Mouse (Mus musculus) urinary bladder, postnatal 10 days (tissue): ENCODE measurements around the gene Prkch.
A peak's percentile ranks its signal among the peaks of the same experiment; 100 is the strongest.

ENCODE experiments used
- DNase-seq: peaks from one replicate; pipeline ENCODE4 v3.0.0; 2022; ENCODE audit warnings: low spot score

Prkch gene

GRCm38 (mm10) chr12:73685875-73686274 is 101.3 kb downstream of the Prkch start:
- DNase-seq = no peak

DNA sequence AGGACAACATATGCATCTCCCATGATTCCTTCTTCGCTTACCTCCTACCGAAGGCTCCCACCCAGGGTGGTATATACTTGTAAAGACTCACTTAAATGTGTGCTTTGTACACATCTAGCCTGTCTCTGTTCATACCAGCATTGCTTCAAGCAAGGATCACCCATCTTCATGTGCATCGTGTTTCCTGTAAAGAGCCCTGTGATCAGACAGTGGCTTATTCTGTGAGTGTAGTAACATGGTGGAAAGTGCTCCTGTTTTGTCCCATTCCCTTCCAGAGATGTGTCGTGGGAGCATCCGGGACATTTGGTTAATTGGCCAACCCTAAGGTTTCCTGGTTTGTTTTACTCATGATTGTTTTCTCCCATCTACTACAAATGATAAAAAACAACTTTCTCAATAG is 101.9 kb downstream of the Prkch start:
- no peak for DNase-seq

DNA sequence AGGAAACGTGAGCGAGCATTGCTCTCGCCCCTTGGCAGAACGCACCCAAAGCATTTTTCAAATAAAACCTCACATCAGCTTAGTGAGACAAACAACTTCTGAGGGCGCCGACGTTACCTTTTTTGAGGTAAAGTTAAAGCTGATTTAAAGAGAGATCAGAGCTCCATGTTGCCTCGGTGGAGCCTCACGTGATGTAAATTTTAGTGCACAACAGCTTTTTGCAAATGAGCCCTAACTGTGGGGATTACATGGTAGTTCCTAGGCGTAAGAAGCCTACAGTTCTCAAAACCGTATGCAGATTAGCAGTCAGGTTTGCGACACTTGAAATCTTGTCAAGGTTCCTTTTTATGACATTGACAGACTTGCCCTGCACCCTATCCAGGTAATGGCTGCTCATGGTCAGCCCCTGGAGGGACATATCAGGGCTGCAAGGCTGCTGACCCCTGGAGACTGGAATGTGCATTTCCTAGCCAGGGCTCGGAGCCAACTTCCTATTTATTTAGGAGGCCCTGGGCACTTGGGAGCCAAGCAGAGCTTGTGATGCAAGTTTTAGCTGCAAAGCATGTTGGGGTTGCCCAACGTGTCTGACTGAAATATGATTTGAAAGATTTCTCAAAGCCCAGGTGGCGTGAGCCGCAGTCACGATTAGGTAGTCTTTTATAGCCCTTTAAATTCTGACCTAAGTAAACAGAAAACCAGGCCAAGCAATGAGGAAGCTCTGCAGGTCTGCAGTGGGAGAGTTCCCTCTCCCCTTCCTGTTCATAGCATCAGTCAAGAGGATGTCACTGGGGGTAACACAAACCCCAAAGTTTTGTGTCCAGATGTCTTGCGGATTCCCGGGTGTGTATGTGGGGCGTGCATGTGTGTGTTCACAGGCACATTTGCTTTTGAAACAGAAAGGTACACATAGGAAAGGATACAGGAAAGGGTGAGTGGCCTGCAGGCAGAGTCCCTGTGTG is 102.8 kb downstream of the Prkch start:
- peak; percentile 26 for DNase-seq

GRCm38 (mm10) chr12:73692321-73692720 is 107.7 kb downstream of the Prkch start:
- DNase-seq = no peak

GRCm38 (mm10) chr12:73693347-73693746 is 108.8 kb downstream of the Prkch start:
- DNase-seq = no peak

DNA sequence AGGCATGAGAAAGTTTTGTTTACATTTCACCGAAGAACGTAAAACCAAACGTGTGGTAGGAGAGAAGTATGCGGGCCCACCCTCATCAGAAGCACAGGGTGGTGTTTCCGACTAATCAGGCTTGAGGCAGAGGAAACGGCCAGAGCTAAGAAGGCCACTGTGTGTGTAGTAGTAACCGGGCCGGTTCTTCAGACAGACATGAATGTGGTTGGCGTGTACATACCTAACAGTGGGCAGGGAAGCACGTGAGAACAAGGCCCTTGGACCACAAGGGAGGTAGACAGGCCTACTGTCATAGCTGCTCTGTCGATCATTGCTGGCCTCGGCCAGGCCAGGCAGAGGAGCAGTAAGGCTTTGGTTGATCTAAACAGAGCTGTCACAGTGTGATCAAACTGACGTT is 110.1 kb downstream of the Prkch start:
- DNase-seq = no peak

GRCm38 (mm10) chr12:73695110-73695509 is 110.5 kb downstream of the Prkch start:
- DNase-seq = no peak

DNA sequence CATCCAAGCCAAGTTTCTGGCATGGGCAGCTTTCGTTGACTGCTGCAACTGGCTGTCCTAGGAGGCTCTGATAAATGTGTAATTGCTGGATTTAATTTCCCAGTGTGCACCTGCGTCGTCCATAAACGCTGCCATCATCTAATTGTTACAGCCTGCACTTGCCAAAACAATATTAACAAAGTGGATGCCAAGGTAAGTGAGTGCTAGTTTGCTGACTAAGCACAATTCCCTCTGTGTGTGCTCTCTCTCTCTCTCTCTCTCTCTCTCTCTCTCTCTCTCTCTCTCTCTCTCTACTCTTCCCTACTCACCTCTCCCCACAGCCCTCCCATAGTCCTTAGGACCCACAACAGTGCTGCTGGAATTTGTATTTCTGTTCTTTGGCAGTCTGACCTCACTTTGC is 111.5 kb downstream of the Prkch start:
- DNase-seq = no peak

DNA sequence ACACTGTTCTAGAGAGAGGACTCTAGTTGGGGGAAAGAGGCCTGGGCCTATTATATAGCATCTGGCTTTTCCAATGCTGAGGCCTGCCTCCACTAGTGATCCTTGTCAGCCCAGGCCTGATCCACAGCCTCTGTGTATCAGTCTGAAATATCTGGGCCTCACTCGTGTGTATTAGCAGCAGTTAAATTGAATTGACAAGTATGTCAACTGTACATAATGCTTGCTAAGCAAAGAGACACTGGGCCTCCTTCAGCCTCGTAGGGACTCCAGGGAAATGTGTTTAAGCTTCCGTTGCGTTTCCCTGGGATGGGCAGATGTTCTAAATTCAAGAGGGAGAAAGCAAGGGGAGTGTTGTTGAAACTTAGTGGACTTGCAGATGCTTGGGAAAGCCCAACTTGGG is 112.3 kb downstream of the Prkch start:
- DNase-seq = no peak

- DNase-seq = no peak
Observed at GRCm38 (mm10) chr12:73698436-73698835, 113.8 kb downstream of the Prkch start.

DNA sequence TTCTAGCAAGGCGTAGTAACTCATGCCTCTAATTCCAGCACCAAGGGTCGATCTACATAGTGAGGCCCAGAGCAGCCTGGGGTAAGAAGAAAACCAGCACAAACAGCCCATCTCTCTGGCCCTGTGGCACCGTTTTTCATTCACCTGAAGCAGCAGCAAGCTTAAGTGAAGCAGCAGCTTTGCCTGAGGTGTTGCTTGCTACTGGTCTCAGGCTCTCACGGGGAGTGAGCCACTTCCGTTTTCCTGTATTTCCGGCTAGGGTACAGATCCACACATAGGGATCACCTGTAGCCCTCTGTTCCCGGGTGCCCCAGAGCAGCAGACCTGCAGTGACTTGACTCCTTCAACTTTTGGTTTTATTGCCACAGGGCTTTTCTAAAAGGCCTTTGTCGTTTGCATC is 114.2 kb downstream of the Prkch start:
- no peak for DNase-seq

- DNase-seq = no peak
Observed at GRCm38 (mm10) chr12:73699471-73700186, 115.0 kb downstream of the Prkch start.

DNA sequence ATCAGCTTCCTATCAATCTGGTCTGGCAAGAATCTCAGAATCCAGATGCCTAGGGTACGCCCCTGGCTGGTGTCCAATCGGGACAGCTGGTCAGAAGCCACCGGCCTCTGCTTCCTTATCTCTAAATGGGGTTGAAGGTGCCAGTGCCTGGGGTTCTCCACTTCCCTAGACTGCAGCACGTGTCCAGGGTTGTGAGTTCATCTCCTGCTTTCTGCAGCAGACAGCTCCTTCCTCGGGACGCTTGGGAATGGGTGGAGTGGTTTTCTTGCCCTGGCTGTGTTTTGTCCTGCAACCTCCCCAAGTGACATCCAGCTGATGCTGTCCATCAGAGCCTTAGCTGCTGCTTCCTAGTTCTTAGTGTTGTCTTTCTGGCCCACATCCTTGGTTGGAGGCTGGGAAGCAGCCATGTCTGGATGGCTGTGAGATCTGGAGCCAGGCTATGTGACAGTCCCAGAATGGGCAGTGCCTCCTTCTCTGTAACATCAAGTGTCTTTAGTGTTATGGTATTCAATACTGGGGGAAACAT is 116.0 kb downstream of the Prkch start:
- DNase-seq = no peak

- DNase-seq = no peak
Observed at GRCm38 (mm10) chr12:73701999-73702398, 117.4 kb downstream of the Prkch start.

DNA sequence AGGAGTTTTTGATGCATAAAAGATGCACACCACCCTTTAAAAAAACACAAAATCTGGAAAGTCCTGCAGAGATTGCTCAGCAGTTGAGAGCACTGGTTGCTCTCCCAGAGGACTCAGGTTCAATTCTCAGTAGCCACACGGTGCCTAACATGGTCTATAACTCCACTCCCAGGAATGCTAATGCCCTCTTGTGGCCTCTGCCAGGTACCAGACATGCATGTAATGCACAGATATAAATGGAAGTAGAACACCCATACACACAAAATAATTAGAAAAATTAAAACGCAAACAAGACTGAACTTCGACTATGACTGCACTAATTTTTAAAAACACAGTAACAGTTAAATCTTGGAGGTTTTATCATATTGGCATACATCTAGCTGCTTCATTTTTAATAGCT is 119.8 kb downstream of the Prkch start:
- DNase-seq = no peak

- no peak for DNase-seq
Observed at GRCm38 (mm10) chr12:73705097-73705690, 120.6 kb downstream of the Prkch start.

GRCm38 (mm10) chr12:73708498-73708897 is 123.9 kb downstream of the Prkch start:
- no peak for DNase-seq

- DNase-seq = no peak
Observed at GRCm38 (mm10) chr12:73708920-73709319, 124.3 kb downstream of the Prkch start.

GRCm38 (mm10) chr12:73710846-73711245 is 126.2 kb downstream of the Prkch start:
- DNase-seq = no peak

- DNase-seq = no peak
Observed at GRCm38 (mm10) chr12:73712122-73712521, 127.5 kb downstream of the Prkch start.

- DNase-seq = no peak
Observed at GRCm38 (mm10) chr12:73714589-73714988, 130.0 kb downstream of the Prkch start.

GRCm38 (mm10) chr12:73715331-73715730 is 130.7 kb downstream of the Prkch start:
- DNase-seq = no peak
